Mouse (Mus musculus): ENCODE measurements at regions not wholly inside any gene's neighbourhood (a gene's known extent, or its start where the extent isn't known, plus 50 kb on each side); places are given as distances from the start of the nearest gene placed in this dataset.

- no peak for TF ChIP-seq RCOR1 (conservative IDR thresholded peaks at IDR 0.05; ENCODE audit: low read depth, low read length)
- no peak for TF ChIP-seq JUND (conservative IDR thresholded peaks at IDR 0.05; ENCODE audit: low read depth, low read length)
- no peak for TF ChIP-seq USF1 (IDR thresholded peaks at IDR 0.05; ENCODE audit: low read depth, low read length)
- no peak for TF ChIP-seq IRF4 (IDR thresholded peaks at IDR 0.05; ENCODE audit: low read depth, low read length)
- TF ChIP-seq PAX5 (IDR thresholded peaks at IDR 0.05; ENCODE audit: low read length) = no peak
- no peak for TF ChIP-seq HCFC1 (IDR thresholded peaks at IDR 0.05; ENCODE audit: low read depth, low read length)
- peak; percentile 45; the same call in 1 of the 2 replicates for TF ChIP-seq ELF1 (IDR thresholded peaks at IDR 0.05; ENCODE audit: low read depth, low read length)
- no peak for TF ChIP-seq ZC3H11A (IDR thresholded peaks at IDR 0.05; ENCODE audit: low read depth, low read length)
- no peak for TF ChIP-seq UBTF (IDR thresholded peaks at IDR 0.05; ENCODE audit: low read depth, low read length)
- TF ChIP-seq MEF2A (IDR thresholded peaks at IDR 0.05; ENCODE audit: borderline replicate concordance, low read depth, low read length) = peak; percentile 71
- no peak for TF ChIP-seq SIN3A (IDR thresholded peaks at IDR 0.05; ENCODE audit: low read length)
- TF ChIP-seq CHD2 (IDR thresholded peaks at IDR 0.05; ENCODE audit: low read length) = no peak
- no peak for TF ChIP-seq POLR2AphosphoS2 (IDR thresholded peaks at IDR 0.05; ENCODE audit: low read depth, low read length)
- no peak for TF ChIP-seq JUN (IDR thresholded peaks at IDR 0.05; ENCODE audit: insufficient read depth, low read depth, low read length)
- no peak for TF ChIP-seq TBP (conservative IDR thresholded peaks at IDR 0.05; ENCODE audit: low read depth, low read length)
- peak; percentile 52; the same call in 1 of the 2 replicates for TF ChIP-seq MYC (IDR thresholded peaks at IDR 0.05; ENCODE audit: low read depth, low read length)
- TF ChIP-seq ZKSCAN1 (IDR thresholded peaks at IDR 0.05; ENCODE audit: borderline replicate concordance, low read depth, low read length) = no peak
- TF ChIP-seq ZNF384 (IDR thresholded peaks at IDR 0.05; ENCODE audit: low read depth, low read length) = peak; percentile 25; the same call in 1 of the 2 replicates
- no peak for TF ChIP-seq USF2 (conservative IDR thresholded peaks at IDR 0.05; ENCODE audit: low read depth, low read length)
- TF ChIP-seq EP300 (IDR thresholded peaks at IDR 0.05; ENCODE audit: low read length) = peak; percentile 63
- TF ChIP-seq BHLHE40 (IDR thresholded peaks at IDR 0.05; ENCODE audit: low read depth, low read length) = 0 out of 2 replicates have a peak, but pooled peaks have one; percentile 27
- no peak for TF ChIP-seq MAX (IDR thresholded peaks at IDR 0.05; ENCODE audit: low read length)
- no peak for TF ChIP-seq NELFE (IDR thresholded peaks at IDR 0.05; ENCODE audit: low read depth, low read length)
- TF ChIP-seq MAZ (IDR thresholded peaks at IDR 0.05; ENCODE audit: low read depth, low read length) = no peak
- no peak for TF ChIP-seq E2F4 (IDR thresholded peaks at IDR 0.05; ENCODE audit: insufficient replicate concordance, low read depth, low read length)
- TF ChIP-seq ETS1 (conservative IDR thresholded peaks at IDR 0.05; ENCODE audit: low read depth, low read length) = peak; percentile 44; the same call in 1 of the 2 replicates
- TF ChIP-seq TCF12 (IDR thresholded peaks at IDR 0.05; ENCODE audit: low read depth, low read length) = no peak; the same call in 1 of the 2 replicates
- no peaks in the 10 kb centered on the region for H3K79me2 ChIP-seq (replicated peaks; ENCODE audit: control insufficient read depth, extremely low read depth, insufficient read depth, poor library complexity, severe bottlenecking)
- peaks cover 3% of the 10 kb centered on the region for H3K9me3 ChIP-seq (replicated peaks; ENCODE audit: low read length)
- H3K27me3 ChIP-seq (replicated peaks) = no peaks in the 10 kb centered on the region
- no peak overlapping the region for H3K27ac ChIP-seq (ENCODE audit: insufficient read depth, low read depth)
- peak; percentile 79 for DNase-seq (ENCODE audit: extremely low read depth)
- in situ Hi-C loops (cut with MboI; ENCODE audit: low pct_ligation_motif_present, low pct_unique_long_range_greater_than_20kb, low sequenced_read_pairs) = loop anchor here (10.0 kb wide), 1 partner anchor 92 kb away; no protein-coding TSS in a partner anchor
- no peak overlapping the region for H3K9ac ChIP-seq (ENCODE audit: insufficient read depth, low read depth)
- peak overlapping the region; percentile 41 for H3K4me2 ChIP-seq (ENCODE audit: insufficient read depth, low read depth, poor library complexity, severe bottlenecking)
- no peaks in the 10 kb centered on the region for H3K36me3 ChIP-seq (replicated peaks in 1 of 2; ENCODE audit: control insufficient read depth in 1 of 2, insufficient read depth in 1 of 2, low read length in 1 of 2)
- H3K4me3 ChIP-seq (replicated peaks in 1 of 3; ENCODE audit: low read depth in 2 of 3, low read length in 2 of 3, poor library complexity in 1 of 3) = no peak overlapping the region
- peaks cover 3 to 37% of the 10 kb centered on the region in 2 experiments for H3K4me1 ChIP-seq (ENCODE audit: control insufficient read depth in 1 of 2, insufficient read depth in 2 of 2)
- dilution Hi-C loops (cut with MboI; ENCODE audit: extremely low pct_ligation_motif_present, extremely low pct_unique_long_range_greater_than_20kb, low sequenced_read_pairs) = no loop called here
Observed at GRCm38 (mm10) chr3:149436420-149436819, 446.1 kb upstream of the Adgrl2 start.
